Mouse (Mus musculus) liver, embryonic 13.5 days (tissue): ENCODE data around the gene Syk. TPM values are rescaled to one million over a fixed set of nuclear protein-coding genes. Genes with fewer than 3 reads are reported as not detected.

Source experiments
- ATAC-seq: fragments of 200-750 bp; cut with Nextera tagmentation; 2 replicates; pipeline ENCODE4 v1.8.0; 2017; ENCODE audit warnings: low read depth, mild to moderate bottlenecking, moderate number of reproducible peaks, moderate library complexity
- DNase-seq: peaks from one replicate; pipeline ENCODE4 v3.0.0; 2022
- H3K27ac ChIP-seq: fragments of 300-500 bp; sonication (generic); 2 replicates; pipeline ENCODE4 v1.5.1; 2015; ENCODE audit warnings: moderate library complexity, mild to moderate bottlenecking, inconsistent platforms
- H3K27me3 ChIP-seq: fragments of 300-500 bp; sonication (generic); 2 replicates; pipeline ENCODE4 v1.6.1; 2015; ENCODE audit warnings: mild to moderate bottlenecking, inconsistent platforms
- H3K36me3 ChIP-seq: fragments of 300-500 bp; sonication (generic); 2 replicates; pipeline ENCODE4 v1.6.1; 2015; ENCODE audit warnings: mild to moderate bottlenecking, inconsistent platforms
- H3K4me1 ChIP-seq: fragments of 300-500 bp; sonication (generic); replicated peaks from 2 replicates; pipeline ENCODE4 v1.6.1; 2015; ENCODE audit warnings: inconsistent platforms
- H3K4me2 ChIP-seq: fragments of 300-500 bp; sonication (generic); 2 replicates; pipeline ENCODE4 v1.6.1; 2015; ENCODE audit warnings: inconsistent platforms, mild to moderate bottlenecking, moderate library complexity
- H3K4me3 ChIP-seq: fragments of 300-500 bp; sonication (generic); replicated peaks from 2 replicates; pipeline ENCODE4 v1.5.1; 2015; ENCODE audit warnings: mild to moderate bottlenecking, inconsistent platforms
- H3K9ac ChIP-seq: fragments of 300-500 bp; sonication (generic); 2 replicates; pipeline ENCODE4 v1.6.1; 2015; ENCODE audit warnings: mild to moderate bottlenecking, inconsistent platforms
- H3K9me3 ChIP-seq: fragments of 300-500 bp; sonication (generic); replicated peaks from 2 replicates; pipeline ENCODE4 v1.6.1; 2016; ENCODE audit warnings: inconsistent platforms
- WGBS: fragments of 180-500 bp; shearing (Covaris S2); methylation state at CpG from one replicate; pipeline ENCODE4 v1.1.7; 2015; ENCODE audit not compliant: insufficient replicate concordance; 5-methylcytosine and 5-hydroxymethylcytosine counted together
- polyA plus RNA-seq: library from polyadenylated mRNA; unstranded; fragments of >200 nt; fragmentation: Nextera tagmentation; extraction: Ambion mirVana; gene quantifications from 2 replicates; pipeline ENCODE4 v1.2.1, GENCODE M21; 2015

Syk gene
- polyA plus RNA-seq, result 4.4 and 5.0 TPM in 2 replicates

DNA sequence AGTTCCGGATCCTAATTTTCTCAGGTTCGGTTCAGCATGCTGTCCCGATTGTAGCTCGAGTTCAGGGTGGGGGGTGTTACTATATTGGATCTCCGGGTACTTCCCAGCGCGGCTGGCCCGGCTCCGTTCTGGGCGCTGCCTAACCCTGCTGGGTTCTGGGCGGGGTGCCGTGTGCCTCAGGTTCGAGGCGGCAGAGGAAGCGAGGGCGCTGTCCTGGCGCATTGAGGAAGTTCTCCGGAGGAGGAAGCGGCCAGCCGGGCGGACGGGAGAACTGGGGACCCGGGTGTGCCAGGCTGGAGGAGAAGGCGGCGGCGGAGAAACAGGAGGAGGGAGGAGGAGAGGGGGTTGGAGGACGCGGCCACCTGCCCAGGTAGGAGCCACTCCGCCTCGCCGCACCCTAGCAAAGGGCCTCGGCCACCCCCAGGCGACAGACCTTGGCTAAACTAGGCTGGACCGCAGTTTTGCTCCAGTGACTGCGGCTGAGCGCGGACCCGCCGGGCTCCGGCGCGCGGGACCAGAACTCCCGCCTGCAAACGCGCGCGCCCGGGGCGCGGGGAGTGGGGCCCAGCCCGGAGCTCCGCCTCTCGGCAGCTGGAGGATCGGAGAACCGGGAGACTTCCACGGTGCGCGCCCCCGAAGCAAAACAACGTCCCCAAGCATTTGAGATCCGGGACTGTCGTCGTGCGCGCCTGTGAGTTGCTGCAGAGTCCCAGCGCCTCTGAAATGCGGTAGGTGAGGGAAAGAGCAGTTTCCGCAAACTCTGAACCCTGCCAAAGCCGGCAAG, at the start of gene Syk:
TSS of gene Syk (plus strand) at position 296 of the 784 bp plus-strand sequence.
- peak; percentile 44 for DNase-seq
- WGBS, result under 1% methylated on average over 67 of the region's 70 CpGs

DNA sequence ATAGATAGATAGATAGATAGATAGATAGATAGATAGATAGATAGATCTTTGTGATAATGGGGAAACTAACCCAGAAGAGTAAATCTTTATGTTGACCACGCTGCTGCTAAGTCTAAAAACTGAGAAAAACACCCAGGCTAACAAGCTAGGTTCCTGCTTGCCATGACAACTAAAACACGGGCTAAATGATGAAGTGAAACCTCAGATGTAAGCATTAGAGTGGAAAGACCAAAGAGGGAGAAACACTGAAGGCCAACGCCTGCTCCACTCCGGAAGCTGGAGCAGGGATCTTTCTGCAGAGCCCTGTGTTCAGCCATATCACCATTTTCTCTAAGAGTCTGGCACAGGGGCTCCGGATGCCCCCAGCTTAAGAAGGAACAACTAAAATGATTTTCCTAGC, 49.3 kb upstream of the Syk start:
- Histone ChIP-seq H3K9me3 (no peaks in the 10 kb centered on the region), H3K36me3 (no peaks in the 10 kb centered on the region), H3K4me3 (no peak overlapping the region), H3K27me3 (peaks cover 20% of the 10 kb centered on the region), H3K4me2 (no peak overlapping the region), H3K4me1 (peaks cover 6% of the 10 kb centered on the region), H3K9ac (no peak overlapping the region), H3K27ac (no peak overlapping the region)
- 64% methylated on average over 5 of the region's 5 CpGs for WGBS
- no peak for DNase-seq
- ATAC-seq, result no peak

More for the DNA sequence above, at the start of gene Syk:
- peak; percentile 74 for ATAC-seq
- H3K4me2 ChIP-seq, result peak within 1 kb of the TSS; percentile 92
- peaks cover 15% of the 10 kb centered on the region for H3K4me1 ChIP-seq
- no peaks in the 10 kb centered on the region for H3K36me3 ChIP-seq
- H3K4me3 ChIP-seq, result peak within 1 kb of the TSS; percentile 68
- peaks cover 12% of the 10 kb centered on the region for H3K27me3 ChIP-seq
- H3K9me3 ChIP-seq, result no peaks in the 10 kb centered on the region
- peak within 1 kb of the TSS; percentile 73 for H3K27ac ChIP-seq
- H3K9ac ChIP-seq, result peak within 1 kb of the TSS; percentile 76

DNA sequence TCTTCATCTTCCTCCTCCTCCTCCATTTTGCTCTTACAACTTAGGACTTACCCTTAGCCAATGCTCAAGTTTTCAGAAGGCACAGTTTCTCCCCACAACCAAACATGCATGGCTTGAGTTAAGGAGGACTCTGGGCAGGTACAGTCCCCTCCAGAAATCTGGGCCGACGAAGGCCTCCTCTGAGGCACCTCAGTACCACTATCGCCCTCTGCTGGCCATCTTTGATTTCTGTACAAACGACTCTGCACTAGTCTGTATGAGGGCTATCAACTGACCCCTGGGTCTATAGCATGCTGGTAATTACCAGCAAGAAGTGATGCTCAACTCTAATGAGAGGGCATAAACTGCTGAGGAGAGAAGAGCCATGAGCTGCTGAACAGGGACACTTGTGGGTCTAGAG, 47.4 kb upstream of the Syk start:
- no peak for ATAC-seq
- WGBS, result 4% methylated on average over 4 of the region's 4 CpGs
- no peaks in the 10 kb centered on the region for H3K9me3 ChIP-seq
- peaks cover 1% of the 10 kb centered on the region for H3K27me3 ChIP-seq
- H3K4me1 ChIP-seq, result 0 out of 2 replicates have a peak, but pooled peaks cover under 1% of the 10 kb centered on the region
- H3K4me2 ChIP-seq, result no peak overlapping the region
- no peak overlapping the region for H3K4me3 ChIP-seq
- H3K36me3 ChIP-seq, result no peaks in the 10 kb centered on the region
- no peak overlapping the region for H3K9ac ChIP-seq
- DNase-seq, result no peak
- H3K27ac ChIP-seq, result no peak overlapping the region

DNA sequence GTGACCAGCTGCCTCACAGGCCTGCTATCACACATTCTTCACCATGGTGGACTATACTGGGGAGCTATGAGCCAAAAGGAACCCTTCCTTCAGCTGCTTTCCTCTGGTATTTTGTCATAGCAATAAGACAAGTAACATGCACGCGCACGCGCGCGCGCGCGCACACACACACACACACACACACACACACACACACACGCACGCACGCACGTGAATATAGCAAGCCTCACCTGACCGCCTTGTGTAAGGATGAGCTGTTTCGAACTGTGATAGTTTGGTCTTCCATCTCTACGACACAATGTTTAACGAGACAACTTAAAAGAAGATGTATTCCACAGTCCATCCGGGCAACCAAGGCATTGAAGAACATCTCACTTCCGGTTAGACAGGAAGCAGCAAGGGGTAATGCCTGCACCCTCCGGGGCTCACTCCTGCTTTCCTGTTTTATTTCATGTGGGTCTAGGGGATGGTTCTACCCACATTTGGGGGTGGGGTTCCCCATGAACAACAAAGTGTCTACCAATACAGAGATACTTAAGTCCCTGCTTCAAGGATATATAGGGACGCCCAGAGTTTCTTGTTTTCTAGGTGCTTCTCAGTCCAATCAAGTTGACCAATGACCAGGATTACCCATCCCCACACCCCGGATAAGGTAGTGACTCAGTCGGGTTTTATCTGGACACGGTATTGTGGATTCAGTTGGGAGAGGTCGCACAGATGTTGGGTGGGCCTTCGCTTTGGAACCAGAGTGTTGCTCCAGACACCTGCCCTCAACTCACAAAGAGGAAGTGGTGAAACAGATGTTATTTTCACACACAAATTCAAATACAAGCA, 45.0 kb upstream of the Syk start:
- H3K27me3 ChIP-seq, result no peaks in the 10 kb centered on the region
- no peaks in the 10 kb centered on the region for H3K9me3 ChIP-seq
- H3K36me3 ChIP-seq, result no peaks in the 10 kb centered on the region
- no peak overlapping the region for H3K4me2 ChIP-seq
- no peaks in the 10 kb centered on the region for H3K4me1 ChIP-seq
- H3K27ac ChIP-seq, result no peak overlapping the region
- 77% methylated on average over 26 of the region's 26 CpGs for WGBS
- H3K4me3 ChIP-seq, result no peak overlapping the region
- no peak overlapping the region for H3K9ac ChIP-seq
- DNase-seq (no peak), ATAC-seq (no peak)

DNA sequence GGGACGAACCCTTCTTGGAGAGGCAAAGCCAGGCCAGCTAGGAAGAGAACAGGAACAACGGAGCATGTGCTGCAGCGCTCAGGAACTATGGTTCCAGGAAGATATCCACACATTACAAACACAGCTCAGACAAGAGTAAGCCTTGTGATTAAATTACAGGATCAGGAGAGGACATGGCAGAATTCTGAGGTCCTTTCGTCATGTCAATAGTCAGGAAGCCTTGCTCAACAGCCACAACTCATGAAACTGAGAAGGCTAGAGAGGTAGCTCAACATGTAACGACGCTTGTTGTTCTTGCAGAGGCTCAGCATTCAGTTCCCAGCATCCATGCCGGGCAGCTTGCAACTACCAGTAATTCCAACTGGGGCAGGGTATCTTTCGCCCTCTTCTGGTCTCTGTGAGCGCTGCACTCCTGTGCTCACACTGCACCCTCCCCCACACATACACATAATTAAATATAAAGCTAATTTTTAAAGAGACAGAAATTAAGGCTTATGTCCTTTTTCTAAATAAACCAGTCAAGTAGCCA, 44.3 kb upstream of the Syk start:
- Histone ChIP-seq H3K4me2 (no peak overlapping the region), H3K36me3 (no peaks in the 10 kb centered on the region), H3K9ac (no peak overlapping the region), H3K4me1 (no peaks in the 10 kb centered on the region), H3K4me3 (no peak overlapping the region), H3K9me3 (no peaks in the 10 kb centered on the region), H3K27ac (no peak overlapping the region), H3K27me3 (no peaks in the 10 kb centered on the region)
- WGBS, result 67% methylated on average over 9 of the region's 9 CpGs
- ATAC-seq, result no peak
- DNase-seq, result no peak

DNA sequence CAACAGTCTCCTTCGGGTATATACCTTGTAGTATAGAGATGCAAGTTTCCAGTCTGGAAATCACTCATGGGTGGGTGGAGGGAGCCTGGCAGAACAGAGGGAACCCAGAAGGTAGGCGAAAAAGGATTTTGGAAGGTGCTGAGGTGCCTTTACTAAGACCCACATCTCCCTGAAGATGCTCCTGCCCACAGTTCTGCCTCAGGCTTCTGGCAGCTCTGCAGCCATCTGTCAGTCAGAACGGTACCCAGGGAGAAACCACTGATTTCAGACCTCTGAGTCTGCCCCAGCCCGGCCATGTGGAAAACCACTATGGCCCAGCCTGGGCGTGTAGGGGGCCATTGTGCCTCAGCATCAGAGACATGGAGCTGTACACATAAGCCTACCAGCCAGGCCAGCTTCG, 43.5 kb upstream of the Syk start:
- Histone ChIP-seq H3K27me3 (no peaks in the 10 kb centered on the region), H3K36me3 (no peaks in the 10 kb centered on the region), H3K4me2 (no peak overlapping the region), H3K4me3 (no peak overlapping the region), H3K27ac (no peak overlapping the region), H3K9me3 (no peaks in the 10 kb centered on the region), H3K9ac (no peak overlapping the region), H3K4me1 (no peaks in the 10 kb centered on the region)
- WGBS, result 69% methylated on average over 6 of the region's 6 CpGs
- ATAC-seq (no peak), DNase-seq (no peak)

DNA sequence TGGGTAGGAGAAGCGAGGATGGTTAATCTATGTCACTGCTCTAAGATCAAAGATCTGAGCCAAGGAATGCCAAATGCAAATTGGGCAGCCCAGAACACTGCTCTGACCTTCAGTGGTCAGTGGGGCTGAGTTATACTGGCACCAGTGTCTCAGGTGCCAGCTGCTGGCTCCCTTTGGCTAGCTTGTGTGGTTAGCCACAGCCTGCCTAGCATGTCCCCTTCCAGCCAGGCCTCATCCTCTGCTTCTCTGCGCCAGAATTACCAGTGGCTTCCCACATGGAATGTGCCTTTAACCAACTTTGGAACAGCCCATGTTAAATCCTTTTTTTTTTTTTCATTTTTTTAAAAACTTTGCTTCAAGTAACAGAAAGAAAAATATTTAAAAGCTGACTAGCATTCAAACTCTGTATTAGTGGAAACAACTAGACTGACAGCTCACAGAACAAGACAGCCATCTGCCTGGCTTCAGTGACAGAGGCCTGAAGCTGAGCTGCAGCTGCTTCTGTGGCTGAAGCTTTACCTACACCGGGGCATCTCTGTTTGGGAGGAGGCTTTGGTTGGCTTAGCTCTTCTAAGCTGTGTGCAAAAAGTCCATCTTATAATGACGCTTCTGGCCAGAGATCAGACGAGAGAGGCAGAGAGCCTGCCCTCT, 41.5 kb upstream of the Syk start:
- no peak overlapping the region for H3K4me2 ChIP-seq
- ATAC-seq (no peak), DNase-seq (no peak)
- H3K4me1 ChIP-seq, result no peaks in the 10 kb centered on the region
- WGBS, result 57% methylated on average over 5 of the region's 5 CpGs
- H3K27me3 ChIP-seq, result no peaks in the 10 kb centered on the region
- H3K36me3 ChIP-seq, result no peaks in the 10 kb centered on the region
- no peak overlapping the region for H3K4me3 ChIP-seq
- no peak overlapping the region for H3K27ac ChIP-seq
- H3K9me3 ChIP-seq, result no peaks in the 10 kb centered on the region
- no peak overlapping the region for H3K9ac ChIP-seq

DNA sequence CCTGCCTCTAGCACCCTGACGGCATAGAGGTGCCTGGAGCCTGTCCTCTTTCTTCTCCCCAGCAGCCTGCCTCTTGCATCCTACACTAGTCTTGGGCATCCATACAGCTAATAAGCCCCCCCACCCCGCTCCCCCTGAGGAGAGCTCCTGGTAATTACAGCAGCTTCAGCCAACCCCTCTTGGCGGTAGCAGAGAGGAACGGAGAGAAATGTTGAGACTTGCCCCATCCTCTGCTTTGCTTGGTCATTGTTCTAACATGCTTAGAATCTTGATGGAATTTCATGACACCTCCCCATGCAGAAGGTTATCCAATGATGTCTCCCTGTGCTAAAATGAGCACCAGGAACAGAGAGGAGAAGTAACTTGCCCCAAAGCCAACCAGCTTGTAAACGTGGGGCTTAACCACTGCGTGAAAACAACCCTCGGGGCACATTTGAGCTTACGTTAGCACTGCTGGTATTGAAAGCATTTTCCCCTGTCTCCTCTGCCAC, 40.9 kb upstream of the Syk start:
- no peak for ATAC-seq

DNA sequence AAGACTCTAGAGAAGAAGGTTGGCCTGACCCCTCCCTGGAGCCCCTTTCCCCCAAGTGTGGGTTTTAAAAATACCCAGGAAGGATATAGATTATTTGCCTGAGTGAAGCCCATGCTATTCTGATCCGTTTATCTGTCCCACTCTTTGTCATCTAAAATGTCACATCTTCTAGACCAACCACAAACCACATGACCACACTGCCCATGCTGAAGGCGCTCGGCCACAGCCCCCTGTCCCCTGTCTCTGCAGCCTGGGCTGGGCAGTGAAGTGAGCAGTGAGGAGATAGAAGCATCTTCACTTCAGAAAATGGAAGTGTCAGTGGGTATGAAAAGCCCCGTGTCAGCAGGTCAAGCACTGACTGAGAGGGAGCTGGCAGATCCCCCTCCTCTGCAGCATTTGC, 40.3 kb upstream of the Syk start:
- H3K4me3 ChIP-seq, result no peak overlapping the region
- no peaks in the 10 kb centered on the region for H3K36me3 ChIP-seq
- no peaks in the 10 kb centered on the region for H3K4me1 ChIP-seq
- H3K27ac ChIP-seq, result no peak overlapping the region
- no peak overlapping the region for H3K4me2 ChIP-seq
- DNase-seq, result no peak
- H3K9me3 ChIP-seq, result no peaks in the 10 kb centered on the region
- WGBS, result 22% methylated on average over 4 of the region's 4 CpGs
- ATAC-seq, result no peak
- no peak overlapping the region for H3K9ac ChIP-seq
- H3K27me3 ChIP-seq, result no peaks in the 10 kb centered on the region

More for the DNA sequence above, 40.9 kb upstream of the Syk start:
- H3K36me3 ChIP-seq, result no peaks in the 10 kb centered on the region
- no peak overlapping the region for H3K27ac ChIP-seq
- H3K9ac ChIP-seq, result no peak overlapping the region
- H3K9me3 ChIP-seq, result no peaks in the 10 kb centered on the region
- 39% methylated on average over 8 of the region's 8 CpGs for WGBS
- no peaks in the 10 kb centered on the region for H3K27me3 ChIP-seq
- no peak overlapping the region for H3K4me3 ChIP-seq
- DNase-seq, result no peak
- H3K4me1 ChIP-seq, result no peaks in the 10 kb centered on the region
- H3K4me2 ChIP-seq, result no peak overlapping the region

DNA sequence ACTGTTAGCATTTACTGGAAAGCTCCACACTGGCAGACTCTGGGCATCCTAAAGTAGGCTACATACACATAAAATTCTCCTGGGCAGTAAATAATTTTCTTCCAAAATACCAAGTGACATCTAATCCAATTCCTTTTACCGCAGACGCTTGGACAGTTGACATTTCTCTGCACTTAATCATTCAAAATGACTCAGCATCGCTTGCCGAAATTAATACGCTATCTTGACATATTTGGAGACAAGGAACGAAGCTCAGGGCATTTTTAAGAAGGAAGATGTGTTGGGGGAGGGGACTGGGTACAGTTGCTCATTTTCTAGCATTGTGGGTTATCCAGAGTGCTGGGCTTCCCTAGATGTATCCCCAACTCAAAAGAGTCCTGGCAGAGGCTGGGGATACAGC, 36.7 kb upstream of the Syk start:
- Histone ChIP-seq H3K9ac (no peak overlapping the region), H3K4me3 (no peak overlapping the region), H3K27ac (no peak overlapping the region; the same call in 1 of the 2 replicates), H3K9me3 (no peaks in the 10 kb centered on the region), H3K36me3 (no peaks in the 10 kb centered on the region), H3K27me3 (no peaks in the 10 kb centered on the region), H3K4me2 (no peak overlapping the region), H3K4me1 (no peaks in the 10 kb centered on the region)
- no peak for ATAC-seq
- WGBS, result 45% methylated on average over 6 of the region's 6 CpGs
- DNase-seq, result no peak

DNA sequence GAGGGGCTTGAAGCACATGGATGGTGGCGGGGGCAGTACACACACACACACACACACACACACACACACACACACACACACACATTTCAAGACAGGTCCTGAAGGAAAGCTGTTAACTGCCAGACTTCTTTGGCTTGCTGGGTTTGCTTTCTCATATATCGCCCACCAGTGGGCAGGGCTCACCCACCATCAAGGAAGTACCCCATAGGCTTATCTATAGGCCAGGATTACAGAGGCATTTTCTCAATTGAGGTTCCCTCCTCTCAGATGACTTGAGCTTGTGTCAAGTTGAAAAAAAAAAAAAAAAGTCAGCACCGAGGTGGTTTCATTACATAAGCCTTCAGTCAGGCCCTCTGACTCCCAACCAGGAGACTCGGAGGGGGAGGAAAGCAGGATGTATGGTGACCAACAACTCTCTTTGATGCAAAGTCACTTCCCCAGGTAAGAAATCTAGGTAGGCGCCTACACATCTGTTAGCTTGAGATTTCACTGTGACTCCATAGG, 32.2 kb upstream of the Syk start:
- Histone ChIP-seq H3K4me1 (no peaks in the 10 kb centered on the region; the same call in 1 of the 2 replicates), H3K36me3 (no peaks in the 10 kb centered on the region), H3K27me3 (no peaks in the 10 kb centered on the region), H3K4me2 (no peak overlapping the region), H3K4me3 (no peak overlapping the region), H3K27ac (peak overlapping the region; percentile 64; the same call in 1 of the 2 replicates), H3K9ac (no peak overlapping the region), H3K9me3 (no peaks in the 10 kb centered on the region)
- DNase-seq (no peak), ATAC-seq (no peak)
- 31% methylated on average over 5 of the region's 5 CpGs for WGBS
